Mouse (Mus musculus) midbrain, embryonic 12.5 days (tissue): ENCODE measurements around the gene Paf1. TPM values are rescaled to one million over a fixed set of nuclear protein-coding genes. Genes with fewer than 3 reads are reported as not detected.

Experiments
- ATAC-seq: fragments of 200-750 bp; cut with Nextera tagmentation; 2 replicates; pipeline ENCODE4 v1.8.0; 2017; ENCODE audit warnings: low read depth, moderate TSS enrichment, moderate library complexity; ENCODE audit not compliant: low FRiP score
- H3K27ac ChIP-seq: fragments of 300-500 bp; sonication (generic); replicated peaks from 2 replicates; pipeline ENCODE4 v1.5.1; 2016; ENCODE audit warnings: mild to moderate bottlenecking
- H3K27me3 ChIP-seq: fragments of 300-500 bp; sonication (generic); 2 replicates; pipeline ENCODE4 v1.6.1; 2016; ENCODE audit warnings: mild to moderate bottlenecking
- H3K36me3 ChIP-seq: fragments of 300-500 bp; sonication (generic); 2 replicates; pipeline ENCODE4 v1.6.1; 2016
- H3K4me1 ChIP-seq: fragments of 300-500 bp; sonication (generic); 2 replicates; pipeline ENCODE4 v1.6.1; 2016
- H3K4me2 ChIP-seq: fragments of 300-500 bp; sonication (generic); replicated peaks from 2 replicates; pipeline ENCODE4 v1.6.1; 2016; ENCODE audit warnings: mild to moderate bottlenecking, moderate library complexity
- H3K4me3 ChIP-seq: fragments of 300-500 bp; sonication (generic); 2 replicates; pipeline ENCODE4 v1.5.1; 2016; ENCODE audit warnings: mild to moderate bottlenecking
- H3K9ac ChIP-seq: fragments of 300-500 bp; sonication (generic); replicated peaks from 2 replicates; pipeline ENCODE4 v1.6.1; 2016; ENCODE audit warnings: mild to moderate bottlenecking, moderate library complexity
- H3K9me3 ChIP-seq: fragments of 300-500 bp; sonication (generic); 2 replicates; pipeline ENCODE4 v1.6.1; 2016; ENCODE audit warnings: mild to moderate bottlenecking
- WGBS: fragments of 180-500 bp; shearing (Covaris S2); methylation state at CpG from one replicate; pipeline ENCODE4 v1.1.7; 2016; 5-methylcytosine and 5-hydroxymethylcytosine counted together
- polyA plus RNA-seq: library from polyadenylated mRNA; unstranded; fragments of >200 nt; fragmentation: Nextera tagmentation; extraction: Ambion mirVana; gene quantifications from 2 replicates; pipeline ENCODE4 v1.2.1, GENCODE M21; 2016

Paf1 gene
- polyA plus RNA-seq, 1 experiment from 2014 or later: 83.2 TPM

- WGBS: 1% methylated on average over 5 of the region's 5 CpGs
- H3K4me3 ChIP-seq: no peak overlapping the region
- H3K4me1 ChIP-seq: peaks cover 26% of the 10 kb centered on the region
- H3K27ac ChIP-seq: peak overlapping the region; percentile 54
- no peaks in the 10 kb centered on the region for H3K9me3 ChIP-seq
- H3K36me3 ChIP-seq: peaks cover 64% of the 10 kb centered on the region
- no peaks in the 10 kb centered on the region for H3K27me3 ChIP-seq
- peak; percentile 21; the same call in 1 of the 2 replicates for ATAC-seq
- 0 out of 2 replicates have a peak overlapping the region, but pooled peaks have one; percentile 2 for H3K4me2 ChIP-seq
- H3K9ac ChIP-seq: peak overlapping the region; percentile 39
Observed at GRCm38 (mm10) chr7:28357984-28358383, 34.8 kb upstream of the Paf1 start.

GRCm38 (mm10) chr7:28358431-28358830 lies 34.3 kb upstream of the Paf1 start:
- ATAC-seq: peak; percentile 31; the same call in 1 of the 2 replicates
- 39% methylated on average over 7 of the region's 7 CpGs for WGBS
- Histone ChIP-seq H3K36me3 (peaks cover 60% of the 10 kb centered on the region), H3K4me2 (0 out of 2 replicates have a peak overlapping the region, but pooled peaks have one; percentile 2), H3K4me1 (peaks cover 26% of the 10 kb centered on the region), H3K9me3 (no peaks in the 10 kb centered on the region), H3K27ac (peak overlapping the region; percentile 54), H3K9ac (peak overlapping the region; percentile 39), H3K27me3 (no peaks in the 10 kb centered on the region), H3K4me3 (no peak overlapping the region)

- Histone ChIP-seq H3K9me3 (no peaks in the 10 kb centered on the region), H3K4me2 (no peak overlapping the region), H3K36me3 (peaks cover 59% of the 10 kb centered on the region), H3K9ac (no peak overlapping the region), H3K27ac (no peak overlapping the region), H3K4me3 (no peak overlapping the region), H3K27me3 (no peaks in the 10 kb centered on the region), H3K4me1 (peaks cover 26% of the 10 kb centered on the region)
- ATAC-seq: no peak
- WGBS: 96% methylated on average over 10 of the region's 10 CpGs
Observed at GRCm38 (mm10) chr7:28359854-28360253, 32.9 kb upstream of the Paf1 start.

GRCm38 (mm10) chr7:28360291-28360690 lies 32.5 kb upstream of the Paf1 start:
- H3K27ac ChIP-seq: no peak overlapping the region
- peaks cover 60% of the 10 kb centered on the region for H3K36me3 ChIP-seq
- 89% methylated on average over 6 of the region's 6 CpGs for WGBS
- H3K9ac ChIP-seq: no peak overlapping the region
- ATAC-seq: no peak
- H3K4me2 ChIP-seq: no peak overlapping the region
- H3K4me3 ChIP-seq: no peak overlapping the region
- H3K27me3 ChIP-seq: no peaks in the 10 kb centered on the region
- H3K9me3 ChIP-seq: no peaks in the 10 kb centered on the region
- peaks cover 26% of the 10 kb centered on the region for H3K4me1 ChIP-seq

- H3K4me2 ChIP-seq: no peak overlapping the region
- H3K4me1 ChIP-seq: peaks cover 22% of the 10 kb centered on the region
- peaks cover 69% of the 10 kb centered on the region for H3K36me3 ChIP-seq
- no peak overlapping the region for H3K9ac ChIP-seq
- H3K9me3 ChIP-seq: no peaks in the 10 kb centered on the region
- H3K27ac ChIP-seq: no peak overlapping the region
- no peak for ATAC-seq
- no peak overlapping the region for H3K4me3 ChIP-seq
- H3K27me3 ChIP-seq: no peaks in the 10 kb centered on the region
- 95% methylated on average over 20 of the region's 20 CpGs for WGBS
Observed at GRCm38 (mm10) chr7:28361647-28362341, 31.0 kb upstream of the Paf1 start.

- H3K4me1 ChIP-seq: peaks cover 15% of the 10 kb centered on the region
- peaks cover 77% of the 10 kb centered on the region for H3K36me3 ChIP-seq
- WGBS: 92% methylated on average over 16 of the region's 16 CpGs
- H3K4me2 ChIP-seq: no peak overlapping the region
- H3K27me3 ChIP-seq: no peaks in the 10 kb centered on the region
- no peak overlapping the region for H3K27ac ChIP-seq
- ATAC-seq: no peak
- no peak overlapping the region for H3K9ac ChIP-seq
- H3K4me3 ChIP-seq: no peak overlapping the region
- no peaks in the 10 kb centered on the region for H3K9me3 ChIP-seq
Observed at GRCm38 (mm10) chr7:28362441-28363060, 30.2 kb upstream of the Paf1 start.

GRCm38 (mm10) chr7:28367663-28368275 lies 25.0 kb upstream of the Paf1 start:
- Histone ChIP-seq H3K4me3 (no peak overlapping the region), H3K36me3 (peaks cover 68% of the 10 kb centered on the region), H3K4me2 (no peak overlapping the region), H3K9ac (0 out of 2 replicates have a peak overlapping the region, but pooled peaks have one; percentile 16), H3K9me3 (no peaks in the 10 kb centered on the region), H3K27ac (no peak overlapping the region), H3K4me1 (peaks cover 25% of the 10 kb centered on the region), H3K27me3 (no peaks in the 10 kb centered on the region)
- ATAC-seq: no peak
- 91% methylated on average over 16 of the region's 16 CpGs for WGBS

GRCm38 (mm10) chr7:28368276-28368920 lies 24.4 kb upstream of the Paf1 start:
- H3K27ac ChIP-seq: no peak overlapping the region
- WGBS: 92% methylated on average over 16 of the region's 16 CpGs
- no peaks in the 10 kb centered on the region for H3K27me3 ChIP-seq
- no peak for ATAC-seq
- H3K36me3 ChIP-seq: peaks cover 65% of the 10 kb centered on the region
- no peak overlapping the region for H3K4me2 ChIP-seq
- H3K9ac ChIP-seq: peak overlapping the region; percentile 16; the same call in 1 of the 2 replicates
- peaks cover 25% of the 10 kb centered on the region for H3K4me1 ChIP-seq
- H3K9me3 ChIP-seq: no peaks in the 10 kb centered on the region
- no peak overlapping the region for H3K4me3 ChIP-seq

GRCm38 (mm10) chr7:28370051-28370450 lies 22.7 kb upstream of the Paf1 start:
- peaks cover 28% of the 10 kb centered on the region for H3K4me1 ChIP-seq
- H3K4me3 ChIP-seq: peak overlapping the region; percentile 81
- H3K36me3 ChIP-seq: peaks cover 50% of the 10 kb centered on the region
- 95% methylated on average over 14 of the region's 14 CpGs for WGBS
- H3K9me3 ChIP-seq: no peaks in the 10 kb centered on the region
- H3K4me2 ChIP-seq: peak overlapping the region; percentile 87
- ATAC-seq: no peak
- H3K27me3 ChIP-seq: no peaks in the 10 kb centered on the region
- peak overlapping the region; percentile 86 for H3K9ac ChIP-seq
- no peak overlapping the region for H3K27ac ChIP-seq

- WGBS: 12% methylated on average over 11 of the region's 11 CpGs
- Histone ChIP-seq H3K27me3 (no peaks in the 10 kb centered on the region), H3K9me3 (no peaks in the 10 kb centered on the region), H3K36me3 (peaks cover 41% of the 10 kb centered on the region), H3K4me1 (peaks cover 35% of the 10 kb centered on the region), H3K4me3 (peak overlapping the region; percentile 81), H3K9ac (peak overlapping the region; percentile 86), H3K4me2 (peak overlapping the region; percentile 87), H3K27ac (peak overlapping the region; percentile 91)
- no peak for ATAC-seq
Observed at GRCm38 (mm10) chr7:28370977-28371513, 21.7 kb upstream of the Paf1 start.

GRCm38 (mm10) chr7:28371514-28371989 lies 21.2 kb upstream of the Paf1 start:
- peak overlapping the region; percentile 81 for H3K4me3 ChIP-seq
- peak overlapping the region; percentile 87 for H3K4me2 ChIP-seq
- H3K9me3 ChIP-seq: no peaks in the 10 kb centered on the region
- peak overlapping the region; percentile 91 for H3K27ac ChIP-seq
- ATAC-seq: no peak
- peaks cover 40% of the 10 kb centered on the region for H3K4me1 ChIP-seq
- peaks cover 36% of the 10 kb centered on the region for H3K36me3 ChIP-seq
- 1% methylated on average over 37 of the region's 43 CpGs for WGBS
- 0 out of 2 replicates have a peak, but pooled peaks cover 3% of the 10 kb centered on the region for H3K27me3 ChIP-seq
- peak overlapping the region; percentile 86 for H3K9ac ChIP-seq
